Mouse (Mus musculus) kidney, adult 10 weeks (tissue): ENCODE measurements around the gene Mettl25. TPM values are rescaled to one million over a fixed set of nuclear protein-coding genes. Genes with fewer than 3 reads are reported as not detected.

Experiments used
- polyA plus RNA-seq: library from polyadenylated mRNA; stranded (reverse); fragments of 350-450 nt; fragmentation: Illumina TruSeq; extraction: RNeasy Lipid Tissue Mini Kit (QIAGEN cat#74804); gene quantifications from one replicate; pipeline ENCODE4 v1.2.3, GENCODE M21; 2014; ENCODE audit warnings: low read depth, low replicate concordance

Mettl25 gene
- polyA plus RNA-seq, result 9.0 TPM

GRCm38 (mm10) chr10:105840928-105841888 is at the start of gene Mettl25, which contains the start of gene Ccdc59:
TSS of gene Mettl25 (minus strand) at chr10:105841380.
TSS of gene Ccdc59 (plus strand) at chr10:105841067.

Other genes starting within 250 kb of the Mettl25 start
- gene Ccdc59, start 313 bp downstream of the Mettl25 start, polyA plus RNA-seq, result 32.5 TPM